27 mouse cellular contexts compared by ENCODE assay signal in genomic region chr6:147719539-147719938, GRCm38 (mm10).
"Had no signal": no experiment of that assay in that cellular context is flagged by ENCODE, and none has a peak within 500 bp of the region (broad histone marks: within the 10 kb centered on the region; RNA-seq: fewer than 3 reads in every experiment).

No protein-coding gene starts in this region.

- ATAC-seq: hindbrain, embryonic 16.5 days; inflammation-experienced regulatory T-cells, adult 6 months; intestine, embryonic 15.5 days; intestine, postnatal 0 days had no signal

- DNase-seq: gastrocnemius, adult 2 months; gastrocnemius, postnatal 10 days; gastrocnemius, postnatal 25 days; heart, adult 2 months; heart, postnatal 10 days; heart, postnatal 36 days; kidney, adult 2 months; kidney, adult 9 months; kidney, postnatal 14 days; kidney, postnatal 36 days; layer of hippocampus, adult 9-11 months; layer of hippocampus, postnatal 36 days; liver; liver, embryonic 13.5 days had no signal

- H3K9me3 ChIP-seq: heart, embryonic 12.5 days; hindbrain, embryonic 10.5 days; hindbrain, embryonic 12.5 days; intestine, embryonic 15.5 days; kidney, embryonic 15.5 days; limb, embryonic 12.5 days; liver, embryonic 13.5 days; liver, embryonic 15.5 days had no signal

- H3K4me3 ChIP-seq: gastrocnemius, adult 2 months; heart, adult 2 months; heart, embryonic 12.5 days; hindbrain, embryonic 10.5 days; hindbrain, embryonic 12.5 days; intestine, embryonic 15.5 days; kidney, embryonic 15.5 days; limb, embryonic 12.5 days; liver, embryonic 13.5 days; liver, embryonic 15.5 days had no signal

- H3K9ac ChIP-seq: heart, embryonic 12.5 days; hindbrain, embryonic 12.5 days; hindbrain, embryonic 14.5 days; intestine, embryonic 15.5 days; kidney, embryonic 15.5 days; limb, embryonic 12.5 days; liver, embryonic 13.5 days; liver, embryonic 15.5 days had no signal

- H3K4me2 ChIP-seq: heart, embryonic 12.5 days; hindbrain, embryonic 12.5 days; hindbrain, embryonic 14.5 days; intestine, embryonic 15.5 days; kidney, embryonic 15.5 days; limb, embryonic 12.5 days; liver, embryonic 11.5 days; liver, embryonic 13.5 days; liver, embryonic 15.5 days had no signal

- H3K36me3 ChIP-seq: heart, embryonic 12.5 days; hindbrain, embryonic 10.5 days; hindbrain, embryonic 12.5 days; intestine, embryonic 15.5 days; kidney, embryonic 15.5 days; limb, embryonic 12.5 days; liver, embryonic 13.5 days; liver, embryonic 15.5 days had no signal

- H3K27me3 ChIP-seq: heart, embryonic 12.5 days; hindbrain, embryonic 12.5 days; intestine, embryonic 15.5 days; kidney, embryonic 15.5 days; limb, embryonic 12.5 days; liver, embryonic 13.5 days; liver, embryonic 15.5 days had no signal

- H3K27ac ChIP-seq: heart, adult 2 months; hindbrain, embryonic 12.5 days; hindbrain, embryonic 14.5 days; intestine, embryonic 15.5 days; kidney, embryonic 15.5 days; kidney, postnatal 0 days; liver, embryonic 13.5 days; liver, embryonic 15.5 days had no signal

- H3K4me1 ChIP-seq: intestine, embryonic 15.5 days; liver, embryonic 13.5 days; liver, embryonic 15.5 days had no signal
